8 mouse cellular contexts compared by ENCODE assay signal in the genomic region with DNA sequence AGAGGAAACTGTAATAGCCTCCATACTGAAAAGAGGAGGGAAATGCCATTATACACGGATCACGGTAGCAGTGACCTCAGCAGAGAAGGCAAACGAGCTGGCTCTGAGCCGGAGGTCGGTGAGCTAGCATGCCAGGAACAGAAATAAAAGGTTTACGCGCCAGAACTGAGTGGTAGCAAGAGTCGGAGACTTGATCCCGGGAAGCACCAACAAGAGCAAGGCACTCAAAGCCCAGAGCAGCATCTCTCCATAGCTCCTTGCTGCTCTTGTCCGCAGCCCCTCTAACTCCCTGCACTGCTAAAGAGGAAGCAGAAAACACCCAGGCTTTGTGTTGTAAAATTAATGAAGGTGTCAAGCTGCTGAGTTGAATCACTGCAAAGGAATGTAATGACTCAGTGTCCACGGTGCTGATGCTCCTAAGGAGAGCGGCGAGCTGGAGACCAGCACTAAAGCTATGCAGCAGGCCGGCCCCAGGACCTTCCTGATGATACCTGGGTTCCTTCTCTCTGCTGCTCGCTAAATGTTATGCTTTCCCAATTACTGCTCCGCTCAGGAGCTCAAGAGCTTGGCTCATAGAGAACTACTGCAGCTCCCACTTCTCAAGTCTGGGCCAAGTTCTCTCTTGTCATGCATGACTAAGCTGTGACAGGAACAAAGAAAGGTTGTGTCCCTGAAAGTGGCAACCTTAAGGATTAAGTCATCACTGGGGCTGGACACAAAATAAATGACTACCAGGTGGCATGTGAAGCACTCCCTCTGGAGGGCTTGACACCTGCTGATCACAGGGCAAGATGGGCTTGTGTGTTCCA. TPM values are rescaled to one million over a fixed set of nuclear protein-coding genes. Genes with fewer than 3 reads are reported as not detected.
DNase-seq lines count a peak whose midpoint lies in the region; ATAC-seq and TF ChIP-seq lines count a peak whose summit lies in the region.

No protein-coding gene starts in this region.

- no peak for TF ChIP-seq CTCF in forebrain, postnatal 0 days (IDR thresholded peaks at IDR 0.05; ENCODE audit: low read depth)
- TF ChIP-seq CTCF in stomach, postnatal 0 days (IDR thresholded peaks at IDR 0.05; ENCODE audit: low read depth): 0 out of 2 replicates have a peak, but pooled peaks have one; percentile 6
- TF ChIP-seq CTCF in thymus, adult 2 months (IDR thresholded peaks at IDR 0.05; ENCODE audit: borderline replicate concordance, control insufficient read depth, extremely low read depth, insufficient read depth, low read length, poor library complexity): no peak

- H3K27me3 ChIP-seq in forebrain, postnatal 0 days (ENCODE audit: insufficient read depth, low read length): peaks cover 8% of the 10 kb centered on the region; the same call in 1 of the 2 replicates
- no peaks in the 10 kb centered on the region for H3K27me3 ChIP-seq in stomach, postnatal 0 days (ENCODE audit: control insufficient read depth, insufficient read depth, low read length)
- H3K27me3 ChIP-seq in thymus, adult 2 months (ENCODE audit: control insufficient read depth, insufficient read depth, low read length): no peaks in the 10 kb centered on the region

- no peak overlapping the region for H3K4me3 ChIP-seq in forebrain, postnatal 0 days (ENCODE audit: low read depth, low read length)
- H3K4me3 ChIP-seq in stomach, postnatal 0 days (ENCODE audit: low read depth, low read length): no peak overlapping the region
- H3K4me3 ChIP-seq in thymus, adult 2 months (ENCODE audit: control insufficient read depth, insufficient read depth, low read length): no peak overlapping the region

- peak; percentile 51; the same call in 1 of the 2 replicates for ATAC-seq in forebrain, postnatal 0 days
- peak; percentile 86 for ATAC-seq in stomach, postnatal 0 days (ENCODE audit: low FRiP score, low TSS enrichment)

- peak; percentile 36 for DNase-seq in urinary bladder, postnatal 14 days (ENCODE audit: low spot score)
- no peak for DNase-seq in urinary bladder, adult 2 months (ENCODE audit: low spot score)
- DNase-seq in forebrain, postnatal 0 days: no peak
- DNase-seq in kidney, adult 18-20 months: peak; percentile 69
- DNase-seq in lung, postnatal 10 days: peak; percentile 58
- DNase-seq in stomach, postnatal 0 days (ENCODE audit: low spot score): peak; percentile 33
- no peak for DNase-seq in thymus, adult 2 months
- no peak for DNase-seq in urinary bladder, postnatal 10 days (ENCODE audit: low spot score)

- no peaks in the 10 kb centered on the region for H3K36me3 ChIP-seq in forebrain, postnatal 0 days (ENCODE audit: insufficient read depth)
- H3K36me3 ChIP-seq in stomach, postnatal 0 days (ENCODE audit: control insufficient read depth, insufficient read depth, low read length): no peaks in the 10 kb centered on the region
- no peaks in the 10 kb centered on the region for H3K36me3 ChIP-seq in thymus, adult 2 months (ENCODE audit: control insufficient read depth, insufficient read depth, low read length)

- TF ChIP-seq POLR2A in thymus, adult 2 months (IDR thresholded peaks at IDR 0.05; ENCODE audit: control insufficient read depth, extremely low read depth, insufficient read depth, low read length, poor library complexity): no peak

- TF ChIP-seq EP300 in stomach, postnatal 0 days (optimal IDR thresholded peaks at IDR 0.05): no peak

- 13% methylated on average over 16 of the region's 16 CpGs for WGBS in forebrain, postnatal 0 days
- 10% methylated on average over 16 of the region's 16 CpGs for WGBS in stomach, postnatal 0 days
- WGBS in thymus, adult 2 months: 41% methylated on average over 16 of the region's 16 CpGs

- no peak overlapping the region for H3K9ac ChIP-seq in forebrain, postnatal 0 days
- H3K9ac ChIP-seq in stomach, postnatal 0 days (ENCODE audit: low read length): no peak overlapping the region

- H3K9me3 ChIP-seq in forebrain, postnatal 0 days (ENCODE audit: low read length): no peaks in the 10 kb centered on the region
- no peaks in the 10 kb centered on the region for H3K9me3 ChIP-seq in stomach, postnatal 0 days (ENCODE audit: control insufficient read depth, low read length)

- H3K4me1 ChIP-seq in forebrain, postnatal 0 days (ENCODE audit: insufficient read depth): no peaks in the 10 kb centered on the region
- H3K4me1 ChIP-seq in stomach, postnatal 0 days (replicated peaks; ENCODE audit: control insufficient read depth, insufficient read depth): peaks cover 5% of the 10 kb centered on the region; the same call in 1 of the 2 replicates
- H3K4me1 ChIP-seq in thymus, adult 2 months (replicated peaks; ENCODE audit: control insufficient read depth, insufficient read depth, low read length): peaks cover 13% of the 10 kb centered on the region

- H3K4me2 ChIP-seq in forebrain, postnatal 0 days (ENCODE audit: low read depth): 0 out of 2 replicates have a peak overlapping the region, but pooled peaks have one; percentile 3
- H3K4me2 ChIP-seq in stomach, postnatal 0 days (replicated peaks; ENCODE audit: low read depth): peak overlapping the region; percentile 21; the same call in 1 of the 2 replicates

- H3K27ac ChIP-seq in forebrain, postnatal 0 days (ENCODE audit: low read depth, low read length): no peak overlapping the region
- H3K27ac ChIP-seq in stomach, postnatal 0 days (replicated peaks): peak overlapping the region; percentile 59
- no peak overlapping the region for H3K27ac ChIP-seq in thymus, adult 2 months (ENCODE audit: control insufficient read depth, insufficient read depth, low read length)

RNA-seq across cellular contexts. Expression of gene Pex14, which starts 50.1 kb away (rescaled TPM):
- 31.1 and 31.8 TPM in 2 replicates for polyA plus RNA-seq in urinary bladder, adult 2 months (2012; rRNA removed)
- 61.3 and 66.5 TPM in 2 replicates for total RNA-seq in forebrain, postnatal 0 days (2014; rRNA removed)
- 64.8 and 66.6 TPM in 2 replicates for polyA plus RNA-seq in forebrain, postnatal 0 days (2015; fragmentation: Nextera tagmentation; extraction: Ambion mirVana)
- 39.7 and 42.9 TPM in 2 replicates for polyA plus RNA-seq in stomach, postnatal 0 days (2015; fragmentation: Nextera tagmentation; extraction: Ambion mirVana)
- 40.4 and 45.0 TPM in 2 replicates for polyA plus RNA-seq in thymus, adult 2 months (2012; rRNA removed)

RNA-seq across cellular contexts. Expression of gene Dffa, which starts 54.4 kb away (rescaled TPM):
- 28.6 and 32.9 TPM in 2 replicates for polyA plus RNA-seq in urinary bladder, adult 2 months (2012; rRNA removed)
- 18.0 and 20.2 TPM in 2 replicates for total RNA-seq in forebrain, postnatal 0 days (2014; rRNA removed)
- polyA plus RNA-seq in forebrain, postnatal 0 days (2015; fragmentation: Nextera tagmentation; extraction: Ambion mirVana): 22.3 and 24.3 TPM in 2 replicates
- 20.1 and 21.7 TPM in 2 replicates for polyA plus RNA-seq in stomach, postnatal 0 days (2015; fragmentation: Nextera tagmentation; extraction: Ambion mirVana)
- 40.2 and 40.3 TPM in 2 replicates for polyA plus RNA-seq in thymus, adult 2 months (2012; rRNA removed)

Comparison
In these comparisons a context has a peak if more than half of its experiments do, and no peak if none do; other contexts are left out.
1. DNase-seq: peak in urinary bladder, postnatal 14 days (single experiment), kidney, adult 18-20 months (single experiment), lung, postnatal 10 days (single experiment) and stomach, postnatal 0 days (single experiment); none in urinary bladder, adult 2 months (single experiment), forebrain, postnatal 0 days (single experiment), thymus, adult 2 months (single experiment) and urinary bladder, postnatal 10 days (single experiment).